Mouse (Mus musculus) left cerebral cortex, postnatal 4 days (tissue): ENCODE data around the gene Hoxd9. TPM values are rescaled to one million over a fixed set of nuclear protein-coding genes. Genes with fewer than 3 reads are reported as not detected.

Source experiments
- DNase-seq: peaks from one replicate; pipeline ENCODE4 v3.0.0-alpha.2; 2022
- intact Hi-C: fragments of 180-260 bp; cut with DNase I; formaldehyde crosslinking; loops from one replicate; pipeline ENCODE4 v1.15.1; 2025
- total RNA-seq, 2 experiments: library from RNA; stranded (reverse); gene quantifications; 2 replicates each; pipeline ENCODE4 v1.2.3; 2021

The Hoxd9 gene
- not detected for total RNA-seq

DNA sequence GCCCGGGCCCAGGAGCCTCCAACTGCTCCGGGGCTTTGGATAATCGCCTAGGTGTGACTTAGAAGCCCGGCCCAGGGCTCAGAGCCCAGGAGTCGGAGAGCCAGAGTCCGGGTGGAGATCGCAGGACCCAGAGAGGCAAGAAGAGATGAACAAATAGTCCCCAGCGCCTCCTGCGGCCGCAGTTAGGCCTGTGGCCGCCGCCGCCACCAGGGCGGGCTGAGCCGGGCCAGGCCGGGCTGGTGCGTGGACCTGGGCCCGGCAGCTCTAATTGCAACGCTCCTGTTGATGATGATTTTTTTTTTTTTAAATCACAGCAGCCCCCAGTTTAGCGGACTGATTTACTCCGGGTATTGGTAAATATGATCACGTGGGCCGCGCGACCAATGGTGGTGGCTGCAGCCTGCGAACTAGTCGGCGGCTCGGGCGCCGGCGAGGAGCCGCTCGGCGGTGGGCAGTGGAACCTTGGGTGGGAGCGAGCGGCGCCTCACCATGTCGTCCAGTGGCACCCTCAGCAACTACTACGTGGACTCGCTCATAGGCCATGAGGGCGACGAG lies at the start of gene Hoxd9:
Hoxd9 (plus strand) TSS at position 161 of the 555 bp plus-strand sequence.
- no peak for DNase-seq
- intact Hi-C loops = loop anchor here (10.0 kb wide), 1 partner anchor 1407 kb away; no protein-coding TSS in a partner anchor

- intact Hi-C loops = no loop called here
- DNase-seq = no peak
Measured at GRCm38 (mm10) chr2:74652996-74653340, 44.6 kb upstream of the Hoxd9 start.

- DNase-seq = no peak
Measured at GRCm38 (mm10) chr2:74653781-74654535, 43.6 kb upstream of the Hoxd9 start.

DNA sequence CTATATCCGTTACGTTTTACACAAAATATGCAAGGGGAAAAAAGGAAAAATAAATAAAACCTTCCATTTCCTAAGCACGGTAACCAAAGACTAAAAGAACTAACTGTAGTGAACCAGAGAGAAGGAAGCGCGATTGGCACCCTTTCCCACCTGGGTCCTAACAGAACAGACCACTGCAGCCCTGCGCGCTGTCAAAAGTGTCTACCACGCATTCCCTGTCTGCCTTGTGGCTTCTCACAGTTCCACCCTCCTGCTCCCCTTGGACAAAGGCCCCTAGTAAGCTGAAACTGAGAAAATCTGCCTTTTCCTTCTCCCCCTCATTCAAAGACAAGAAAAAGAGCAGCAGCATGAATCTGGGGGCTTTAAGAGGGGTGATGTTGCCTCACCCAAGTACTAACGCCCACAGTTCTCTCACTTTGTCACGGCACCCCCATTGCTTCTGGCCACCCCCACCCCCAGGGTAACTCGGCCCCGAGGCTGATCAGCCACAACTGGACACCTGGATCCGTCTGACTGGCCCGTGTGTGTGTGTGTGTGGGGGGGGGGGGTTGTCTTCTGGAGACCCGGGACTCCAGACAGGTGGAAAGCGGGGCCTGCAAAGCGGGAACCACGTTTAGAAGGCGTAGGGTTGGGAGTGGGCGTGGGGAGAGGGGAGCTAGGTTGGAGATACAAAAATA lies 42.6 kb upstream of the Hoxd9 start:
- intact Hi-C loops = loop anchor here (5.0 kb wide), 1 partner anchor 588 kb away; no protein-coding TSS in a partner anchor
- no peak for DNase-seq

More at GRCm38 (mm10) chr2:74653781-74654535, 43.6 kb upstream of the Hoxd9 start:
- intact Hi-C loops = no loop called here

DNA sequence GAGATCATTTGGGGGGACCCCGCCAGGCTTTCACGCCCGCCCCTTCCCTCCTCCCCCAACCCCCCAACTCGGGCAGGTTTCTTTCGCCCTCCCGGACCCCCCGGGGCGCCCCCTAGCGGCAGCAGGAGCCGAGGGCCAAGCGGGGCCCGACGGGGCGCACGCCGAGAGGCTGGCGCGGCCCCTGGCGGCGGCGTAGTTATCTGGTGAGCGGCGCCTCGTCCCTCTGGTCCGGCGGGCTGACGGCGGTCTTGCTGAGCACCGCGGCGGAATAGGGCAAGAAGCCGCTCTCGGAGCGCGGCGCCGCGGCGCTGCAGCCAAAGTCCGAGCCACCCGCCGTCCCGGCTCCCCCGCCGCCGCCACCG lies 42.1 kb upstream of the Hoxd9 start:
- DNase-seq = peak; percentile 49
- intact Hi-C loops = loop anchor here (5.0 kb wide), 1 partner anchor 588 kb away; no protein-coding TSS in a partner anchor

GRCm38 (mm10) chr2:74655821-74656631 lies 41.5 kb upstream of the Hoxd9 start:
- peak; percentile 24 for DNase-seq
- intact Hi-C loops = loop anchor here (5.0 kb wide), 1 partner anchor 589 kb away; no protein-coding TSS in a partner anchor

GRCm38 (mm10) chr2:74656632-74657021 lies 40.9 kb upstream of the Hoxd9 start:
- intact Hi-C loops = loop anchor here (5.0 kb wide), 1 partner anchor 589 kb away; no protein-coding TSS in a partner anchor
- no peak for DNase-seq

GRCm38 (mm10) chr2:74657251-74658023 lies 40.1 kb upstream of the Hoxd9 start:
- intact Hi-C loops = loop anchor here (5.0 kb wide), 1 partner anchor 590 kb away; no protein-coding TSS in a partner anchor
- no peak for DNase-seq

DNA sequence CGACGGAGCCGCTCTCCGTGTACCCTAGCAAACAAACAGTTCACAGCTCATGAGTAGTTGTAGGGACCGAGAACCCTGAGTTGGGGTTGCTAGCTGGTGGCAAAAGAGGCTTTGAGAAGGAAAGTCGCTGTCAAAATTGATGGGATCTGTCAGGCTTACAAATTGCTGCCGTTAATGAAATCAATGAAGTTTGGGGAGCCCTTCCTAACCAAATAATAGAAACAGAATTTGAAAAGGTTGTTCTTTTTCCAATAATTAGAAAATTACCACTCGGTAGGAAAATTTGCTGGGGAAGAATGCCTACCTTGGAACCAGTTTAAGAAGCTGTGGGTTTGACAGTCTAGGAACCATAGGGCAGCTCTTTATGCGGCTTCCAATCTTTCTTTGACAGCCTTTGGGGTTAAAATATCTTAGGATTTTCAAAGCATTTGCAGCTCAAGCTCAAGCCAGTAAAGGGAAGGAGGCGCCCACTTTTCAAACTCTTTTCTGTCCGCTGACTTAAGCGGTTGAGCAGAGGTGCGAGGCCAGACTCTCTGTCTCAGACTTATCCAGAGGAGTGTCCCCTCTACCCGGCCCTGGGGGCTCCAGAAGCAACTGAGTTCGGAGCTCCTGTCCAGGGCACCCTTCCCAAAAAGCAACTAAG lies 39.4 kb upstream of the Hoxd9 start:
- DNase-seq = no peak
- intact Hi-C loops = loop anchor here (5.0 kb wide), 1 partner anchor 591 kb away; no protein-coding TSS in a partner anchor

GRCm38 (mm10) chr2:74658667-74659371 lies 38.7 kb upstream of the Hoxd9 start:
- no peak for DNase-seq
- intact Hi-C loops = loop anchor here (5.0 kb wide), 1 partner anchor 592 kb away; no protein-coding TSS in a partner anchor

GRCm38 (mm10) chr2:74659507-74660005 lies 38.0 kb upstream of the Hoxd9 start, which contains the start of gene Evx2:
Gene Evx2, minus strand, starts transcription at chr2:74659557.
- DNase-seq = no peak
- intact Hi-C loops = loop anchor here (5.0 kb wide), 5 partner anchors 592 to 1107 kb away; no protein-coding TSS in a partner anchor

GRCm38 (mm10) chr2:74660421-74661375 lies 36.8 kb upstream of the Hoxd9 start:
- DNase-seq = no peak
- intact Hi-C loops = loop anchor here (5.0 kb wide), 4 partner anchors 693 to 1108 kb away; no protein-coding TSS in a partner anchor

- peak; percentile 75 for DNase-seq
- intact Hi-C loops = loop anchor here (2.0 to 5.0 kb wide), 5 partner anchors 361 to 1109 kb away; no protein-coding TSS in a partner anchor
Measured at GRCm38 (mm10) chr2:74661685-74662084, 35.8 kb upstream of the Hoxd9 start.

DNA sequence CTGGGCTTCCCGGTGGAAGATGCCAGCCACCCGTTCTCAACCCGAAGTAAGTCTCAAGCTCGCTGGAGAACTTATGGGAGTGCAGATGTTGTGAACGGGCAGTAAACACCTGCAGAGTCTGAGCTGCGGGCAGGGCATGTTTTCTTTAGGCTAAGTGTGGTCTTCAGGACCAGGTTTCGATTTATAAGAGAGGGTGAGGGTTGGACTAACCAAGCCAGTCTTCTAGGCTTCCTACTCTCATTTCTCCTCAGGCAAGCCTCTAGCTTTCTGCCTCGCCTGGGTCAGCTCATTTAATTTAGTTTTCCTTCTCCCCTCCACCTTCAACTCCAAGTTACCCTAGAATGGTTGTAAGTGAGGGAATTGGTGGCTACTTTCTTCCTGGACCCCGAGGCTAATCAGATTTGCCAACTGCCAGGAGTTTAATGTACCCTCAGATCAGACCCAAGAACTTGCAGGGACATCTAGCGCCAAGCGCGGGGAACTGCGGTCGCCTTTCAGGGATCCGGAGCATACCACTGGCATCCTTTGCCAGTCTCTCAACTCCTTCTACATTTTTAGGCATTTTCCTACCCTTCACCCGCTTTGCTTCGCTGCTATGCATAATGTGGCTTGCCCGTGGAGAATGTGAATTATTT lies 34.1 kb upstream of the Hoxd9 start:
- intact Hi-C loops = loop anchor here (2.0 to 5.0 kb wide), 5 partner anchors 363 to 1111 kb away; no protein-coding TSS in a partner anchor
- DNase-seq = peak; percentile 74

GRCm38 (mm10) chr2:74666411-74666810 lies 31.1 kb upstream of the Hoxd9 start:
- intact Hi-C loops = no loop called here
- no peak for DNase-seq

DNA sequence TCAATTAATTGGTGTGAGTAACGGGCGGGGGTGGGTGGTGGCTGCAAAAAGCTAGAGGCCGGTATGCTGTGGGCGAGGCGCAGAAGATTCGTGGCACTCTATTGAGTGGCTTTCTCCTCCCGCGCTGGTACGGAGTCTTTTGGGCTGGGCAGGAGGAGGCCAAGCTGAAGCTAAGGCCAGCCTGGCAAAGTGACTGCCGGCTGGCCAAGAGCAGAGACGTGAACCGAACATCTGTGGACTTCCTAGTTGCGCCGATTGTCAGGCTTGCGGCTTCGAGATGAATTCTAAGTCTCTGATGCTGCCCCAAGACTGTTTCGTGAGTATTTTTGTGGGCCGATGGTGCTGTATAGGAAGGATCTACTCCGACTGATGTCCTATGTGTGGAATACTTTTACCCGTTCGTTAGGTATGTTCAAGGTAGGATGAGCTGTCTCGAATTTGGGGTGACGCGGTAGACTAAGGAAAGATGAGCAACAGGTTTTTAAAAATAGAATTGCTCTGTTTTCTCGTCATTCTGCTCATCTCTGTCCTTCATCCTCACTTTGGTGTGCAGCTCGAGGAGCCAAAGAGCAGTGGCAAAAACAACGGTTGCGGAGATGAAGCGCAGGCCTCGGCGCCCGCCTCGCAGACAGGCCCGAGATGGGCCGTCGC lies 30.2 kb upstream of the Hoxd9 start:
- intact Hi-C loops = no loop called here
- no peak for DNase-seq
